Mouse (Mus musculus): ENCODE data around the gene Cox10.

Cox10 gene

DNA sequence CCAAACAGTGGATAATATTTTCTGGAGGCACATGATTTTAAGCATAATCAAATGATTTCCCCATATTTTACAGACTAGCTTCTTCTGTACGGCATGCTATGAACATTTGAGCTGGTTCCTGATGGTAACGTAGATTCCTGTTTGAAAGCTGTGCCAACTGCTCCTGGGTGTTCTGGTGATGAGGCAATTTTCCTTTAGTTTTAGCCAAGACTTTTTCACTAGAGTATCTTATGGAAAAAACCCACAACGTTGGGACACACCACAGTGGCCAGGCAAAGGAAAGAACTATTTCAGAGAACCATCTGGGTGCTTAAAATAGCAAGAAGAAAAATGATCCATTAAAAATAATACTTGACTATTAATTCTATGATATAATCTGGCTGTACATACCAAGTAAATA, 35.2 kb downstream of the Cox10 start:
- no peak for DNase-seq

GRCm38 (mm10) chr11:64041281-64041680, 38.0 kb downstream of the Cox10 start:
- DNase-seq, result peak; percentile 36

DNA sequence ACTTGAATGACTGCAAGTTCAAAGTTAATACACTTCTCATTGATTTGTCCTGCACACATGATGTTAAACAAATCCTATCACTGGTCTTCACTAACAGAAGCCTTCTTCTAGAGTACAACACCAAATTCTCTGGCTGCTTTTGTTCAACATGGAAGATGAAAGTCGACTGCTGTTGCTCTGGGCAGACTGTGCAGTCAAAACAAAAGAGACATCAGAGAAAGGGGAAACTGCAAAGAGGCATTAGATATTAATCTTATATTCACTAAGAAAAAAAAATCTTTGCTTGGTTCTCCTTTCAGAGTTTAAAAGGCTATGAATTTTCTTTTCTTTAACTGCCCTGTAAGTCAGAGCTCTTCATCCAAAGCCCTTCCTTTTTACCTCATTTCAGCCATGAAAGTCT, 39.7 kb downstream of the Cox10 start:
- no peak for DNase-seq

- DNase-seq, result peak; percentile 36
Measured at GRCm38 (mm10) chr11:64037471-64038125, 41.7 kb downstream of the Cox10 start.

DNA sequence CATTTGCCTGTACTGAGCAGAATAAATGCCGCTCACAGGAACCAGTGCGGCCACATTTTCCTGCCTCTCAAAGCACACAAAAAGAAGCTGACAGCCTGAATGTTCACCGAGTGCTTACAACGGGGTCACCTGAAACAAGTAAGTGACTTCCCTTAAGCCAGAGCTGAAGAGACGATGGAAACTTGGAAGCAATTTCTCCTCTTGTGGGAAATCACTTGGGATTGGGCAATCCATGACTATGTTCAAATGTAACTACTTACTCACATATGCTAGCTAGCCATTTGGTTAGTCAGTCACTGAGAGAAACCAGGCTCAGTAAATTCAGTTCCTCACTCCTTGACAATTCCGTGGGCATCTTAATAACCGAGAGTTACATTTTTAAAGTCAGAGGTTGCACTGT, 43.0 kb downstream of the Cox10 start:
- DNase-seq, result no peak

DNA sequence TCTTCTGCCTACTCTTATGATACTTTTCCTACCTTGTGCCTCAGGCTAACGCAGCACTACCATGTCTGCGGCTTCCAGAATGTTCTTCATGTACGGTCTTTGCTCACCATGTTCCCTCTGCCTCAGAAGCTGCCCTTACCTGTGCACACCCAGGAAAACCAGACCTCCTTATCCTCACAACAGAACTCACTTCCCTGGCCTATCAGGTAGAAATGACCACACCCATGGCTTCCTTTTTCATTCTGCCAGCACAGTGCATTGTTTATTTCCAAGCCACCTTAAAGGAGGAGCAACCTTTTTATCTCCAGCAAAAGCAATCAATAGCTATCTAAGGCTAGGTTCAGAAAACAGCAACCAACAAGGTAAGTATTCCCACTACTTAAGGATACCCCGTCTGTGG, 43.6 kb downstream of the Cox10 start:
- DNase-seq, result no peak

DNA sequence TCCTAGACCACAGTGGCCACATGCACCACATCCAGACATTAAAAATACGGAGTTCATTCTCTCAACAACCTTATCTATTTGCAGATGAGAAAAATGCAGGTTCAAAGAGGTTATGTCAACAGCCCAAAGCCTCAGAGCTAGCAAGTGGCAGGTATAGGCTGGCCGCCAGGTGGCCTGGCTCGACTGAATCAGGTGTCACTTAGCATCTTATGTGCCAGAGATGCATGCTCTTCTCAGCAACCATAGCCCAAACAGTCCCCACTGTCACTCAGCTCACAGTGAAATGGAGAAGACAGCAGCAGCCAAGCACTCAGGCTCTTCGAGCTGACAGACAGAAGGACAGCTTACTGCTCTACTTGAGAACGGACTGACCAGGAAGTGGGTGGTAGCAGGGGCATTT, 44.6 kb downstream of the Cox10 start:
- no peak for DNase-seq

DNA sequence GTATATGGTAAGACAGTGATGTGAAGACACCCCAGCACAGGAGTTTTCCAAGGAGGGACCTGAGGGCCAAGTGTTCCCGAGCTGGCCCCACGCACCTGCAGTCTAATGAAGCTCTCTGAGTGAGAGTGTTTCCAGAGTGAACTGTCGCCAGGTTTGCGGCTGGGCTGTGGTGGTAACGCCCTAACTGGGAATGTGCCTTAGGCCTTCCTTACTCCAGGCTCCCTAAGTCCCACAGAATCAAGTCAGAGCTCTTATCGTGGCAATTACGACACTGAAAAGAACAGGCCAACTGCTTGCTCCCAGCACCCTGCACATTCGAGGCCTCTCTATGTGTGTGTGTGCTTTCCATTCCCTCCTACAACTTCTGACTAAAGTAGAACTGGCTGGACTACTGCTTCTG, 51.8 kb downstream of the Cox10 start:
- no peak for DNase-seq

- DNase-seq, result no peak
Measured at GRCm38 (mm10) chr11:64025843-64026242, 53.4 kb downstream of the Cox10 start.

- DNase-seq, result peak; percentile 60
Measured at GRCm38 (mm10) chr11:64024575-64024974, 54.7 kb downstream of the Cox10 start.

GRCm38 (mm10) chr11:64023380-64023981, 55.8 kb downstream of the Cox10 start:
- DNase-seq, result peak; percentile 50

DNA sequence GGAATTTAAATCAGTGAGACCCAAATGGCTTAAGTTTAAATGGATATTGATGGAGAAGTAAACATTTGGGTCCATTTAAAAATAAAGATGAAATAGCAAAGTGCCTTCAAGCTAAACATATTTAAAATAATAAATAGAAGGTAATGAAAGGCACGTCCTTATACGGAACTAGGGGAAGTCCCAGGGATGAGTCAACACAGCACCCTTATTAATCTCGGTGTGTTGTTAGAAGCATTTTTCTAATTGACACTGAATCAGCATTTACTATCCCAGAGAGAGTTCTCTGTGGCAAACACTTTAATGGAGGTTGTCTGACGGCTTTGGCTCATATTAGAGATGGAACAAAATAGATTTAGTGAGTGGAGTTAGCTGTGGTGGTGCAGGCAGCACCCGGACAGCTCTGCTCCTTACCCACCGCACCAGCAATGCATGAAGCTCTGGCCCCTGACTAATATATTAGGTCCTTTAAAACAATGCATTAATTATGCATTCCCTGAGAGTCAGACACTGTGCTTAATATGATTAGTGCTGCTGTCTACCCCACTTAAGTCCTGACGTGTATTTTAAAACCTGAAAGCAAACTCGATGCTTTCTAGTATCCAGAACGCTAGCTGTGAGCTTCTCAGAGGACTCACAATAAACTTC, 56.7 kb downstream of the Cox10 start:
- no peak for DNase-seq

DNA sequence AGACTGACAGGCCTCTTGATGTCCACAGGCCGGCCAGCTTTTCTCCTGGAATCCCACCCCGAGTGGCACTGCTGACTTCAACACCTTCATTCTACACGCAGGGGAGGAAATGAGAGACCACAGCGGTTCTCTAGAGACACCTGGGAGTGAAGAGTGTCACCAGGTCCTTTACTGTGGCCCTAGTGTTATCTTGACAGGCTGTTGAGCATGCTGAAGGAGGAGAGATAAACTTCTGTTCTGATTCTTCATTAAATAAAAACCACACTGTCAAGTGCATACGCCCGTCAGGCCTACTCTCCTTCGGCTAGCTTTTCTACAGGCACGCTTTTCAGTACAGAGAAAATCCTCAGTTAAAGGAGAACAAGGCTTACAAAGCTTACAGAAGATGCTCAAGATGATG, 60.0 kb downstream of the Cox10 start:
- DNase-seq, result no peak

GRCm38 (mm10) chr11:64018165-64018564, 61.1 kb downstream of the Cox10 start:
- DNase-seq, result no peak

- no peak for DNase-seq
Measured at GRCm38 (mm10) chr11:64015309-64015708, 64.0 kb downstream of the Cox10 start.

DNA sequence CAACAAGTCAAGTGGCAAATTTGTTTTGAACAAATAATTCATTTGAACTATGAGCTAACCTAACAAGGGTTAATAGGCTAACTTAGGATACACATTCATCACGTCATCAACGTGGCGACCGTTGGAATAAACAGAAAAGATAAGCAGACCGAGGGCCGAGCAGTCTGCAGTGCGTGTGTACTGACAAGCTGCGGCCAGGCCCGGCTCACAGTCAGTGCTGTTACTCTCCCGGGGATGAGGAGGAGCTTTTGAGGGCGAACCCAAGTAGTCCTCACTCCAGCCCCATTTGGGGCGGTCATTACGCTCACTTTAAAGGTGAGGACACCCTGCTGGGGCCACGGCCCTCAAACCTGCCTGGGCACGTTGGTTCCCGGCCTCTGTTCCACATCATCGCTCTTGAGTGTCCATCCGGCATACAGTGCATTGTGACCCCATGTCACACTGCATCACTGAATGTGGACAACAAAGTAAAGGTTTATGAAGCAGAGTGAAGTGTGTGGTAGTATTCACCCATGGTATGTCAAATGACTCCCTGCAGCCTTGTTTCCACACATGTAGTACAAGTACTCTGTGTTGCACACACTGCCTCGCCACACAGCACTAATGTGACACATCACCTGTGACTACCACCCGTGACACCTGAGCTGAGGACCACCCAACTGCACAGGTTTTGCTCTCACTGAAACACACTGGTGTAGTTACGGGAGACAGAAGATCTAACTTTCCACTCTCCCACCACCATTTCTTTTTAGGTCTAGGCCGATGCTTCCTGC, 68.4 kb downstream of the Cox10 start:
- DNase-seq, result peak; percentile 41

DNA sequence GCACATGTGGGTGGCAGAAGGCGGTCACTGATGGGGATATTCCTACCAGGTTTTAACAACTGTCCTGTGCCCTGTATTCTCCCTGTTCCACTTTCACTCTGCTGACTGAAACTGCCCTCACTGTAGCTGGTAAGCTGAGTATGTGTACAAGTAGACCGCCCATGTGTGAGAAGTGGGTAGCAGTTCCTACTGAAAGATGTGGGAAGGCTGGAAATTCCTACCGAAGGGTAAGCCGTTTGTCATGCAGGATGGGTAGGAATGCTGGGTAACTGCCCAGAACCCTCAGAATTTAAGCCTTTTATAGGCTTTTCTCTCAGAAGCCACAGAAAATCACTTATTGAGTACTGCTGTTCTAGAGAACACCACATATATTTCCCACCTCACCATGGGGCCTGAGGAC, 75.1 kb downstream of the Cox10 start:
- DNase-seq, result no peak

DNA sequence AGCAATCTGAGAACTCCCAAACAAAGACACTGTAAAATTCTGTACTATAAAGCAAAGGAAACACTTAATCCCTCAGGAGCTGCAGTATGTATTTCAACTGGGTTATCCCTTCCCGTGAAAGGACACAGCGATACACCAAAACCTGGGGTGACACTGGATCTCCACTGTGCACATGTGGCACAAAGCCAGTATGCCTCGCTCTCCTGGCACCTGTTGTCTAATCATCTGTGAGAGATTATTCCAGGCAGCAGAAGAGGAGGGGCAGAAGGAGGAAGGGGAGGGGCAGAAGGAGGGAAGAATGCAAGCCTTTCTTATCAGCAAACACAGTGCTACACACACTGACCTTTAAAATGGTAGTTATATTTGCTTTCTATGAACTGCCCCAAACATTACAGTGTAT, 75.8 kb downstream of the Cox10 start:
- DNase-seq, result no peak

- no peak for DNase-seq
Measured at GRCm38 (mm10) chr11:64002629-64003028, 76.6 kb downstream of the Cox10 start.

GRCm38 (mm10) chr11:64001111-64001510, 78.2 kb downstream of the Cox10 start:
- DNase-seq, result no peak

DNA sequence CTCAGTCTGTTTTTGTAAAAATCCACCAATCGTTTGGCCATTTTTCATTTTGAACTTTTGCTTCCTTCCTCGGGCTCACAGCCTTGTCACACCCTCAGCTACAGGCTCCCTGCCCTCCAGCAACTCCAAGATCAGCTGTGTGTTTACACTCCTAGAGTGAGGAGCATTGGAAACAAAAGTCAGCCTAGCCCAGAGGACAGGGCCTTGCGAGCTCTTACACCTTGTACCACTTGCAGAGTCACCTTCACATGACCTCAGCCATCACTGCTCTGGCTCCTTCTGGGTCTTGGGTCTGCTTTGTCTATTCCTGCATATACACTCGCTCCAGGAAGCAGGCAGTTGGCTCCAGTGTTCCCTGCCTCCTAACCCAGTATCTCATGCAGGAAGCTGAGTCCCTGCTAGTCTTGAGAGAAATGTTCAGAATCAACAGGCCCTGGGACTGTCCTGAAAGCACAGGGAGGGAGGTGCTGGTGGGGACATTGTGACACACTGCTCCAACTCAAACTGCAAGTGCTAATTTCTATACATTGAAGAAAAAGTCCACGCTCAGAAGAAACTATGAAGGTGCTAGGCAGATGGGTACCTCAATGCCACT, 79.0 kb downstream of the Cox10 start:
- DNase-seq, result no peak

DNA sequence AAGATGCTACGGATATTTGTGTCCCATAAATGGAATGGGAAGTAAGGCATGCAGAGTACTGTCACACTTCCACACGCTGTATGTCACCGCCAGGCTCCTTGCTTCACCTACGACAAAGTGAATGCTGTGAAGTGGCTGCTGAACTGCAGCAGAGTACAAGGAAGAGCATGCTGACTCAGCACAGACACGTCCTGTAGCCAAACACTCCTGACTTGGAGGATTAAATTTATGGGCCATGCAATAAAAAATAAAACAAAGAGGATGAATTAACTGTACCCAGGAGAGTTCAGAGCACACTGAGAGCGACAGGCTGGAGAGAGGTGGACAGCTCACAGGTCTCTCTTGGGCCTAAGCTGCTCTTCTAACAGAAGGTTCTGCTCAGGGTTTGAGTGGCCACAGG, 79.8 kb downstream of the Cox10 start:
- DNase-seq, result no peak

- no peak for DNase-seq
Measured at GRCm38 (mm10) chr11:63991958-63992357, 87.3 kb downstream of the Cox10 start.
